Mouse (Mus musculus) E14TG2a.4 (cell line): ENCODE data around the gene Gm3625.
A peak's percentile ranks its signal among the peaks of the same experiment; 100 is the strongest.

Experiments
- H3K27me3 ChIP-seq: 2 replicates; pipeline ENCODE4 v1.6.1; 2014; ENCODE audit warnings: low read length, control low read depth; ENCODE audit not compliant: insufficient read depth
- H3K36me3 ChIP-seq: 2 replicates; pipeline ENCODE4 v1.6.1; 2014; ENCODE audit warnings: low read length, control low read depth; ENCODE audit not compliant: insufficient read depth
- H3K4me1 ChIP-seq: replicated peaks from 2 replicates; pipeline ENCODE4 v1.6.1; 2014; ENCODE audit warnings: low read depth, low read length, control low read depth
- H3K4me3 ChIP-seq: replicated peaks from 2 replicates; pipeline ENCODE4 v1.5.1; 2014; ENCODE audit warnings: mild to moderate bottlenecking, low read length
- H3K9me3 ChIP-seq: 2 replicates; pipeline ENCODE4 v1.6.1; 2014; ENCODE audit warnings: low read length, control low read depth
- CTCF ChIP-seq: conservative IDR thresholded peaks from 2 replicates; pipeline ENCODE4 v1.5.1; 2014; ENCODE audit warnings: low read length
- NANOG ChIP-seq: IDR thresholded peaks from 2 replicates; pipeline ENCODE4 v1.6.1; 2014; ENCODE audit warnings: borderline replicate concordance, low read length, mixed read lengths
- POU5F1 ChIP-seq: IDR thresholded peaks from 2 replicates; pipeline ENCODE4 v1.6.1; 2014; ENCODE audit warnings: low read length, borderline replicate concordance

Gm3625 gene

GRCm38 (mm10) chr12:4592541-4593165 lies at the start of gene Gm3625, which contains the start of gene Itsn2:
Gm3625 (minus strand) TSS chr12:4592927.
Itsn2 (plus strand) TSS chr12:4592638.
- no peaks in the 10 kb centered on the region for H3K36me3 ChIP-seq
- H3K27me3 ChIP-seq = peaks cover 8% of the 10 kb centered on the region
- peak within 1 kb of the TSS; percentile 92 for H3K4me3 ChIP-seq
- H3K9me3 ChIP-seq = no peaks in the 10 kb centered on the region
- TF ChIP-seq CTCF (no peak), POU5F1 (no peak), NANOG (no peak)
- H3K4me1 ChIP-seq = peaks cover 25% of the 10 kb centered on the region

GRCm38 (mm10) chr12:4640737-4641136 lies 48.0 kb upstream of the Gm3625 start:
- Histone ChIP-seq H3K4me1 (no peaks in the 10 kb centered on the region), H3K4me3 (no peak overlapping the region), H3K27me3 (no peaks in the 10 kb centered on the region), H3K36me3 (peaks cover 51% of the 10 kb centered on the region), H3K9me3 (no peaks in the 10 kb centered on the region)
- no peak for TF ChIP-seq POU5F1
- no peak for TF ChIP-seq NANOG

- no peaks in the 10 kb centered on the region for H3K9me3 ChIP-seq
- H3K4me1 ChIP-seq = no peaks in the 10 kb centered on the region
- H3K36me3 ChIP-seq = peaks cover 65% of the 10 kb centered on the region
- no peak overlapping the region for H3K4me3 ChIP-seq
- TF ChIP-seq POU5F1 = no peak
- 0 out of 2 replicates have a peak, but pooled peaks have one; percentile 4 for TF ChIP-seq CTCF
- TF ChIP-seq NANOG = no peak
- H3K27me3 ChIP-seq = no peaks in the 10 kb centered on the region
Measured at GRCm38 (mm10) chr12:4638438-4638837, 45.7 kb upstream of the Gm3625 start.

GRCm38 (mm10) chr12:4632957-4633356 lies 40.2 kb upstream of the Gm3625 start:
- no peaks in the 10 kb centered on the region for H3K27me3 ChIP-seq
- H3K36me3 ChIP-seq = peaks cover 71% of the 10 kb centered on the region
- H3K9me3 ChIP-seq = no peaks in the 10 kb centered on the region
- no peaks in the 10 kb centered on the region for H3K4me1 ChIP-seq
- no peak overlapping the region for H3K4me3 ChIP-seq
- no peak for TF ChIP-seq NANOG

GRCm38 (mm10) chr12:4624201-4624600 lies 31.5 kb upstream of the Gm3625 start:
- Histone ChIP-seq H3K27me3 (no peaks in the 10 kb centered on the region), H3K4me3 (no peak overlapping the region), H3K9me3 (no peaks in the 10 kb centered on the region), H3K36me3 (no peaks in the 10 kb centered on the region), H3K4me1 (no peaks in the 10 kb centered on the region)
- TF ChIP-seq POU5F1 (no peak), CTCF (no peak), NANOG (no peak)

GRCm38 (mm10) chr12:4614722-4615121 lies 22.0 kb upstream of the Gm3625 start:
- H3K36me3 ChIP-seq = no peaks in the 10 kb centered on the region
- no peaks in the 10 kb centered on the region for H3K4me1 ChIP-seq
- H3K27me3 ChIP-seq = no peaks in the 10 kb centered on the region
- H3K9me3 ChIP-seq = no peaks in the 10 kb centered on the region
- TF ChIP-seq CTCF (no peak), POU5F1 (no peak), NANOG (no peak)
- no peak overlapping the region for H3K4me3 ChIP-seq

- no peaks in the 10 kb centered on the region for H3K36me3 ChIP-seq
- no peaks in the 10 kb centered on the region for H3K9me3 ChIP-seq
- no peak overlapping the region for H3K4me3 ChIP-seq
- H3K27me3 ChIP-seq = no peaks in the 10 kb centered on the region
- H3K4me1 ChIP-seq = peaks cover 6% of the 10 kb centered on the region; the same call in 1 of the 2 replicates
- TF ChIP-seq NANOG (no peak), CTCF (no peak), POU5F1 (no peak)
Measured at GRCm38 (mm10) chr12:4606625-4607024, 13.9 kb upstream of the Gm3625 start.

- H3K4me1 ChIP-seq = peaks cover 18% of the 10 kb centered on the region
- H3K4me3 ChIP-seq = no peak overlapping the region
- H3K36me3 ChIP-seq = no peaks in the 10 kb centered on the region
- TF ChIP-seq POU5F1 = no peak
- TF ChIP-seq CTCF = no peak
- H3K27me3 ChIP-seq = no peaks in the 10 kb centered on the region
- H3K9me3 ChIP-seq = no peaks in the 10 kb centered on the region
Measured at GRCm38 (mm10) chr12:4599713-4600112, 7.0 kb upstream of the Gm3625 start.

- Histone ChIP-seq H3K4me3 (no peak overlapping the region), H3K27me3 (peaks cover 4% of the 10 kb centered on the region), H3K9me3 (no peaks in the 10 kb centered on the region), H3K4me1 (peaks cover 23% of the 10 kb centered on the region), H3K36me3 (no peaks in the 10 kb centered on the region)
- no peak for TF ChIP-seq POU5F1
- TF ChIP-seq CTCF = no peak
- no peak for TF ChIP-seq NANOG
Measured at GRCm38 (mm10) chr12:4598666-4599428, 6.1 kb upstream of the Gm3625 start.
